Mouse (Mus musculus) neutrophil, adult 59 days (primary cell): ENCODE data around the gene Mif. TPM values are rescaled to one million over a fixed set of nuclear protein-coding genes. Genes with fewer than 3 reads are reported as not detected.

ENCODE experiments used
- total RNA-seq, 2 experiments: library from RNA; stranded (reverse); gene quantifications; 1 replicate in 1 of 2; 2 replicates in 1 of 2; pipeline ENCODE4 v1.2.4; 2023

Mif gene
- total RNA-seq, result 10 to 100 TPM; 66.0 to 70.6 TPM

DNA sequence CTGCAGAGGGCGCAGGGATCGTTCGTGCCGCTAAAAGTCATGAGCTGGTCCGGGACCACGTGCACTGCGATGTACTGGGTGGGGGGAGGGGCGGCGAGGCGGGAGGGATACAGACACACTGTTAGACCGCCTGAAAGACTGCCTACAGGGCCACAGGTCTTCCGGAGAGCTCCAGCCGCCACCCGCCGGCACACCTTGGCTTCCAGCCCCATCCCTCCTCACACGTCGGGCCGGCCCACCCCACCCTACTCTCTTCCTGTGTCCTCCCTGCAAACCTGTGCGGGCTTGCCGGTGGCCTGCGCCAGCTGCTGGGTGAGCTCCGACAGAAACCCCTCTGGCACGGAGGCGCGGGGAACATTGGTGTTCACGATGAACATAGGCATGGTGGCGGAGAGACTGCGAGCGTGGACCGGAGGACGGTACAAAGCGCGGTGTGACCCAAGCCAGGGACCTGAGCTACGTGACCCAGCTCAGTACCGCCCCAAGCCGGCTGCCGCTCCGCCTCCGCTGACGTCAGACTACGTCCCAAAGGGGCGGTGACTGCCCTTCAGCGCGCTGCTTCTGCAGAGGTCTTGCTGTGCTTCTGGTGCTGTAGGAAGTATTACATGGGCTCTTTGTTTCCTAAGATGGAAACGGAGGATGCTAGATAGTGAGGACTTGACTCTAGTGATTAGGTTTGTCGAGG lies at the start of gene Mif:
Mif (minus strand) TSS at position 455 of the 685 bp plus-strand sequence.

DNA sequence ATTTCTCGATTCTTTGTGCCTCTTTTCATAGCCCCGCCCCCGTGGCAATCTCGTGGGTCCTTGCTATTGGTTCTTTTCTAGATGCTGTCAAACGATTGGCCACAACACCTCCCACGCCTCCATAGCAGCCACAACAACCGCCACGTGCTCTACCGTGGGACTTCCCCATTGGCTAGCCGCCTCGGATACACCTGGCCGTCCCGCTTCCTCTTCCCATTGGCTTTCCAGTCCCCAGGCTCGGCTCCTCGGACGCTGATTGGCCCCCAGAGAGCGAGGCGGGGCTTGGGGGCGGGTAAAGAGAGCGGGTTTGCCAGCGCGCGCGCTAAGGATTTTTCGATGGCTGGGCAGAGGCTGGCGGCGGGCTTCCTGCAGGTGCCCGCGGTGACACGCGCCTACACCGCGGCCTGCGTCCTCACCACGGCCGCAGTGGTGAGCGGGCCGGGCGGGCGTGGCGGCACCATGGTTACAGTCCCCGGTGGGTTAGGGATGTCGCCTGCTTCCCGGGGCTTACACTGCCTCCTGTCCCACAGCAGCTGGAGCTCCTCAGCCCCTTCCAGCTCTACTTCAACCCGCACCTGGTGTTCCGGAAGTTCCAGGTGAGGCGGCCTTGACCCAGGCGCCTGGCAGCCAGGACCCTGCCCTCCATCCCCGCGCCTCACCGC lies 33.2 kb upstream of the Mif start, which contains the start of gene Derl3:
Derl3 (plus strand) TSS at position 325 of the 662 bp plus-strand sequence.

DNA sequence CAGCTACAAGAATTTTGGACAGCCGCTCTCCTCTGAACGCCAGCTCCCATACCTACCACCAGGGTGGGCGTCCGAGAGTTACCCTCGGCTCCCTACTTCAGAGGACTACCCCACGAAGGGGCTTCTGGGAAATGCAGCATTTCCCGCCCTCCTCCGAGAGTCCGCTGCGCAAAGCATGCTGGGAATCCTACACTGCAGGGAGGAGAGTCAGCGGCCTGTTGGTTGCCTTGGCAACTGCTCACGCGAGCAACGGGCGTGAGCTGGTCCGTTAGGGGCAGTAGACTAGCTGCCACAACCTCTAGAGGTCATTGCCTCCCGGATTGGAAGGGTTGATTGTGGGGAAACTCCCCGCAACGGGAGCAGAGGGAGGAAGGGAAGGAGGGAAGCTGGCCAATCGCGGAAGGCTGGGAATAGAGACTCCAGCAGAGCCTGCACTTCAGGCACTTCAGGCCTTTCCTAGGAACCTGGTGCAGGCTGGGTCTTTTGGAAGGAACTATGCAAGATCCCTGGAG lies 22.7 kb downstream of the Mif start, which contains the start of gene Gstt2:
Gstt2 (minus strand) TSS at position 177 of the 512 bp plus-strand sequence.

DNA sequence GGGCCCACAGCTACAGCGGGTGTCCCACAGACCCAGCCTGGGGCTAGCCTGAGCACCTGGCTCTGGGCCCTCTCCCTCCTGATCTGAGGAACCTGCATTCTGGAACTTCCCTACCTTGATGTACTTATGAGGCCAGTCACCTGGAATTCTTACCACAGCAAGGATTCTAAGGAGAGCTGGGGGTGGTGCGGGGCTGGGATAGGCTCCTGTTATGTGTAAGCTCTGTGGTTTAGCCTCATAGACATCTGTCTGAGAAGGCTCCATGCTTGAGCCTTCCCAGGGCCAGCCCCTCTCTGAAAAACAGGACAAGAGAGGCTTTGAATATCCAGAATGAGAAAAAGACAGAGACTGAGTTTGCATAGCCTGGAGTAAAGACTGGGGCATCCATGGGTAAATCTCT lies 37.6 kb downstream of the Mif start, which contains the start of gene Gstt4:
Gstt4 (minus strand) TSS at position 101 of the 400 bp plus-strand sequence.

Other genes with a start within 250 kb of the Mif start
- gene Susd2, start 216.2 kb downstream of the Mif start, total RNA-seq, result under 1 TPM; 0.88 to 0.89 TPM
- gene Cabin1, start 95.9 kb downstream of the Mif start, total RNA-seq, result 10 to 100 TPM; 64.4 to 64.5 TPM
- gene Ddt, start 86.8 kb downstream of the Mif start, total RNA-seq, result 10 to 100 TPM in 1 of 2 experiments, 1 to 10 TPM in 1; 9.8 to 11.7 TPM
- not detected for gene Gm20441, start 79.3 kb downstream of the Mif start, total RNA-seq
- 1 to 10 TPM; 3.4 to 3.5 TPM for gene Gstt3, start 78.8 kb downstream of the Mif start, total RNA-seq
- gene Gstt1, start 61.7 kb downstream of the Mif start, total RNA-seq, result 1 to 10 TPM in 1 of 2 experiments, not detected in 1; 2.6 TPM
- not detected for gene Gstt4, start 37.7 kb downstream of the Mif start, total RNA-seq
- gene Gstt2, start 22.8 kb downstream of the Mif start, total RNA-seq, result 1 to 10 TPM; 5.0 to 6.8 TPM
- gene Derl3, start 33.2 kb upstream of the Mif start, total RNA-seq, result 1 to 10 TPM in 1 of 2 experiments, under 1 TPM in 1; 0.60 to 3.3 TPM
- 10 to 100 TPM; 32.6 to 36.4 TPM for gene Smarcb1, start 61.4 kb upstream of the Mif start, total RNA-seq
- gene Chchd10, start 72.9 kb upstream of the Mif start, total RNA-seq, result 10 to 100 TPM in 1 of 2 experiments, 1 to 10 TPM in 1; 6.7 to 10.1 TPM
- gene Mmp11, start 76.3 kb upstream of the Mif start, total RNA-seq, result under 1 TPM in 1 of 2 experiments, not detected in 1; 0.60 TPM
- gene Gm867, start 80.4 kb upstream of the Mif start, total RNA-seq, result under 1 TPM in 1 of 2 experiments, not detected in 1; 0.53 TPM
- 10 to 100 TPM in 1 of 2 experiments, 1 to 10 TPM in 1; 5.8 to 12.6 TPM for gene Vpreb3, start 82.8 kb upstream of the Mif start, total RNA-seq
- gene Gm5134, start 94.3 kb upstream of the Mif start, total RNA-seq, result under 1 TPM in 1 of 2 experiments, not detected in 1; 0.18 TPM
- gene Zfp280b, start 172.4 kb upstream of the Mif start, total RNA-seq, result 1 to 10 TPM; 4.6 to 5.2 TPM